Mouse (Mus musculus): ENCODE measurements around the gene Ppp1r12a.
A peak's percentile ranks its signal among the peaks of the same experiment; 100 is the strongest.

The Ppp1r12a gene

GRCm38 (mm10) chr10:108333642-108334041 lies 171.6 kb downstream of the Ppp1r12a start:
- DNase-seq (ENCODE audit: low read depth): peak; percentile 37

Measured in NIH3T3 (cell line).